Mouse (Mus musculus): ENCODE measurements around the gene Map3k7cl. TPM values are rescaled to one million over a fixed set of nuclear protein-coding genes. Genes with fewer than 3 reads are reported as not detected.

Gene Map3k7cl
- 0.32 and 0.38 TPM in 2 replicates for polyA plus RNA-seq (2012; rRNA removed)

DNA sequence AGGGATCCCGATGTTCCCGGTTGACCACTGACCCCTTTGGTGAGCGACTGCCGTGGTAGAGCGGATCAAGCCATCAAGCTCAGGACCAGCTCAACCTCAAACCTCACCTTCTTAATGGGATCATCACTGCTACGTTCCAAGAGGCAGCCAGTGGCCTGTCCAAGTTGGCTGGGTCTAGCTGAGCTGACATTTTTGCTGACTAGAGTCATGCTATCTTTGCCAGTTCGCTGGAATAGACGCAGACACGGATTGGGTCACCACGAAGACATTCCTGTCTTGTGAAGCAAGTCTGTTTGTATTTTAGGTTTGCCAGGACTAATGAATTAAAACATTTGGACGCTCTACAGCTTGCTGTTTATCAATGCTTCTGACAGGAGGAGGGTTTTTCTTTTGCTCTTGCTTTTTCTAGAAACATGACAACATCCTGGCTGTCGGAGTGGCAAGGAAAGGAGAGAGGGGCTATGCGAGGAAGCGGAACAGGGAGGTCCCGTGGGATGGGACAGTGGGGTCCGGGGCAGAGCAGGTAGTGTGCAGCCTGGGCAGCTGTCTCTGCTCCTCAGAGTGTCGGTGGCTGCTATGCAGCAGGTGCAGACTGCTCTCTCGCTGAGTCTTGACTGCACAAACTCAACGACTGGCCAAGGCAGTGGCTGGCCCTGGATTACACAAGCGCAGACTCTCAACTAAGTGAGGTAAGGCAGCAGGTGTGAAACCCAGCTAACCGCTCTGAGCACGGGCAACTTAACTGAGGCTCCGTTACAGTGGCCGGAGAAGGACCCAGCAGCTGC lies at the start of gene Map3k7cl:
Gene Map3k7cl (plus strand): TSS at position 424 of the 785 bp plus-strand sequence.

Other genes with a start within 250 kb of the Map3k7cl start
- 5.9 TPM in 2 replicates for gene N6amt1, start 199.1 kb upstream of the Map3k7cl start, polyA plus RNA-seq (2012; rRNA removed)
- gene Ltn1, start 120.7 kb upstream of the Map3k7cl start, polyA plus RNA-seq (2012; rRNA removed) = 4.0 and 4.2 TPM in 2 replicates
- 2.6 and 3.0 TPM in 2 replicates for gene Rwdd2b, start 112.8 kb upstream of the Map3k7cl start, polyA plus RNA-seq (2012; rRNA removed)
- gene Usp16, start 98.6 kb upstream of the Map3k7cl start, polyA plus RNA-seq (2012; rRNA removed) = 20.0 and 20.1 TPM in 2 replicates
- gene Cct8, start 57.5 kb upstream of the Map3k7cl start, polyA plus RNA-seq (2012; rRNA removed) = 84.0 and 84.7 TPM in 2 replicates
- gene Bach1, start 145.6 kb downstream of the Map3k7cl start, polyA plus RNA-seq (2012; rRNA removed) = 6.5 and 7.4 TPM in 2 replicates